Mouse (Mus musculus): Measurements from ENCODE around the gene Trub1.

Gene Trub1

DNA sequence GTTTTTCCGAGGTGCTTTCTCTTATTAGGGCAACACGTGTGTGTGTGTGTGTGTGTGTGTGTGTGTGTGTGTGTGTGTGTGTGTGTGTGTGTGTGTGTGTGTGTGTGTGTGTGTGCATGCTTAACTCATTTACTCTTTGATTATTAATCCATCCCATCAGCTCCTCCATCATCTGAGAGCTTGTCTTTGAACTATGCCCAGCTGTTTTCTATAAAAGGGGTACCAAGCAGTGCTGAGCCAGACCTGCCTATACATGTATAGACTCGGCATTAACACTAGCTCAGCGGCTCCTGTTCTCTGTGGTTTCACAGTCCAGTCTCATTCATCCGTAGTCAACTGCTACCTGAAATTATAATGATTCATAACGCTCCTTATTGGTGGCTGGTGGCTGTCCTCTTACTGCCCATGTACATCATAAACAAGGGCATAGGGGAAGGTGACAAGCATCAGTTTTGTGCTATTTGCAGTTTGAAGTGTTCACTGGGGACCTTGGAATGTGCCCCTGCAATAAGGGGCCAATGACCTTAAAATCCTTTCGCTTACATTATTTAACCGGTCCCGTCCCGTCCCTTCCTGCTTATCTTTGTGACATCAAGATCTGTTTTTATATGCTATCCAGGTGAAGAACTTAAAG, 45.5 kb downstream of the Trub1 start:
- no peak for DNase-seq (ENCODE audit: low spot score in 2 of 2)

- no peak for DNase-seq (ENCODE audit: low spot score in 2 of 2)
Observed at GRCm38 (mm10) chr19:57498884-57499410, 46.2 kb downstream of the Trub1 start.

DNA sequence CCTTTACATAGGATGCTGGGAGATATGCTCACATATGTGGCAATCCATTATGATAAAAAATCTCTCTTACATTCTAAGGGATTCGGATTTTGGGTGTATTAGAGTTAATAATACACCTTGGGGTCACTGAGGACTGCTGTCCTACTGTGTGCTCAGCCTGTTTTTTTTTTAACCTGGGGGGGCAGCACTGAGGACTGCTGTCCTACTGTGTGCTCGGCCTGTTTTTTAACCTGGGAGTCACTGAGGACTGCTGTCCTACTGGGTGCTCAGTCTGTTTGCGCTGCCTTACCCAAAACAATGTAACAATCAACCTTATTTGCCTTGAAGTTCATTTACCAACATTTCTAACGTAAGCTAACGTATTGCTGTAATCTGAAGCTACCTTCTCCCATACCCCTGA, 47.5 kb downstream of the Trub1 start:
- DNase-seq (ENCODE audit: low spot score in 2 of 2) = no peak

DNA sequence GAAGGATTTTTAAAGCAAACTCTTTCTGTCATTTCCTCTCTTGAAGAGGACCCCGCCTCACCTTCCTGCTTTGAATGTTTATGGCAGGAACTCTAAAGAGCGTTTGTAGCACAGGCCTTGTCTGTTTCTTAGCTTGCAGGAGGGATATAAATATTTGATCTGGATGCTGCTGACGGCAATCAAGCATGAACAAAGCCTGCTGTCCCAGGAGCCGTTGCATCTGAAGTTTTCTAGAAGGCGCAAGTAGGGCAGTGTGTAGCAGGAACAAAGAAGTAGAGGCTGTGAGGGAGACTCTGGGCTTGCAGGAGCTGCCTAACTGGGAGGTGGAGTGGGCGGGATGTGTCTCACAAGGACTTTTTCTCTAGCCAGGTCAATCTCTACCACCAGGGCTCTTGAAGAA, 50.4 kb downstream of the Trub1 start:
- DNase-seq (ENCODE audit: low spot score in 2 of 2) = no peak

DNA sequence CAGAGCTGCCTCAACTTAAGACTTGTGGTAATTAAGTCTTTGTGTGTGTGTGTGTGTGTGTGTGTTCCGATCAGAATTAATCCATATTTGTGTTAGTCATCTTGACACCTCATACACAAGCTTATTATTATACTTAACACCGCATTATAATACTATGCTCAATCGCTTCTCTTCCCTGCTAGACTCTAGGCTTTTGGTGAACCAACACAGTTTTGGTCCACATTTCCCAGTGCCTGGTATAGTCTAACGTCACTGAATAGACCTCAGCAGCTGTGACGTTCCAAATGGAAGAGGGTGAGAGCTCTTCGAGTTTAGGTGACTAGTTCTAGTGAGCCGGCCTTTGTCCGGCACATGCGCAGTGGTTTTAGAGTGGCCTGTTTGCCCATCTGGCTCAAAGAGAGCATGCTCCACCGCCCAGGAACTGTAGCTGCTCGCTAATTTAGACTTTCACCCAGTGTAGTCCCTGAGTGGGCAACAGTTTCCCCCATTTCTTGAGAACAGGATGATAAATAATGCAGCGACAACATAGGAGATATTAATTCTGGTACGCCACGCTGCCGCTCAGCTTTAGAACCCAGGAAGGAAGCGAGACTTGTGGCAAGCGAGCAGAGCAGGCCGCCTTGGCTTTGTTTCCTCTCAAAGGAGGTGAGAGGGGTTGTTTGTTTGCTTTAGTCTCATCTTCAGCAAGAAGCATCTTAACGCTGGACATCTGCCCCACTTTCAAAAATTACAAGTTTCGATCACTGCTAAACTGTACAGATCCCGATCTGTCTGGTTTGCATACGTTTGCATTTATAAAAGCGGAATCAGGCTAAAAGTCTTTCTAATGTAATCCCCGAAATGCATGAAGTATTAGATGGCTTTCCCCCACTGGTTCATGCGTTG, 52.6 kb downstream of the Trub1 start:
- DNase-seq (ENCODE audit: low spot score in 2 of 2) = no peak

DNA sequence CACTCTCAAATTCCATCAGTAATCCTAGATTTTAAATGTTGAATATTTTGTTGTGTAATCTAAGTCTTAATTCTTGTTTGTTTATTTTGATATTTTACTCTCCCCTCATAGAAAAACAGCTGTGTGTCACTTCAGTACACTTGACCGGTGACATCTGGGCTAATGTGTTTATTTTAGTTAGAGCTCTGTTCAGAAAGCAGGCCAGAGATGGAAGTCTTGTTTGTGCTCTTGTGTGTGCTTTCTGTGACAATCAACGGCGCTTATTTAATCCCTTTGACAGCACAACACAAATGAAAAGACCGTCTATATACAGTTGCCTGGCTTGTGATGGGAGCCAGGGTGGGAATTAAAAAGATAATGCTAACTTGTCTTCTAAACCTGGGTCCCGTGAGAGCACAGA, 53.9 kb downstream of the Trub1 start:
- DNase-seq (ENCODE audit: low spot score in 2 of 2) = no peak

DNA sequence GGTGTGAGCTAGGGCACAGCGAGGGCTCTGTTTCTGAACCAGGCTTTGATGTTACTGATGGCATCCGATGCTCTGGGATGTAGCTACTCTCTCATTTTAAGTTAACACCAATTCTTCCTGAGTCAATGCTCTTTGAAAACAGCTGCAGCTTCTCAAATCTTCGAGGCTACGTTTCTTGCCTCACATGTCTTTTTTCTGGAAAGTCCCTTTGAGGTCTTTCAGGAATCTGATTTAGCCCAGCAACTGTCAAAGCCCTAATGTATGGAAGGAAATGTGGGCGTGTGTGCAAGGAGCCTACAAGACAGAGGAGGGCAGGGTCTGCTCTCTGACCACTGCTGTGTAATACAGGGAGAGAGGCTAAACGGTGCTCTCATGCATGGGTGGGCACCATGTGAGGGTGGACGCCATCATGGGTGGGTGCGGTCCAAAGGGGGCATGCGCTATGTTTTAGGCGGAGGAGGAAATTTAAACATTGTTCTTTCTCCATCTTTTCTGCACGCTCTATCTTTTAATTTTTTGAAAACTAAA, 55.6 kb downstream of the Trub1 start:
- no peak for DNase-seq (ENCODE audit: low spot score in 2 of 2)

DNA sequence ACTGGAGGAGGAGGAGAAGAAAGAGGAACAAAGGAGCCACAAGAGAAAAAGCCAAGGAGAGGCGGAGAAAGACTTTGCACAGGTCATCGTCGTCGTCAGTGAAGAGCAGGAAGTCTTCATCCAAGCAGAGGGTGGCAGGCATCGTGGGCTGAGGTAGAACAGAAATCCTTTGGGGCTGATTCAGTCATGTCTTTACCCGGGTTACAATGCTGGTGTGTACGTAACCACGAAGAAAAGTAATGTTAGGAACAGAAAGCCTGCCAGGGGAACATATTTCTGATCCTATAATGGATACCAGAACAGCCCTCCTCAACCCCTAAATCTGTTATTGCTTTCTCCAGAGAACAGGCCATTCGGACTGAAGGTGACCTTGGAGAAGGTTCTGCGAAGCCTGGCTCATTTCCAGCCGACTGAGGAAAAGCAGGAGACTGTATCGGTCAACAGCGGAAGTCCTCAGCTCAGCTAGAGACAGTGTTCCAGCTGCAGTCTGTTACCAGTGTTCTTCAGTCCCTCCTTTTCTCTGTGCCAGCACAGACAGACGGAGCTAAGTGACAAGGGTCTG, 57.1 kb downstream of the Trub1 start:
- DNase-seq (ENCODE audit: low spot score in 2 of 2) = no peak

GRCm38 (mm10) chr19:57510836-57511235, 58.1 kb downstream of the Trub1 start:
- no peak for DNase-seq (ENCODE audit: low spot score in 2 of 2)

GRCm38 (mm10) chr19:57513123-57513522, 60.4 kb downstream of the Trub1 start:
- DNase-seq (ENCODE audit: low spot score in 2 of 2) = no peak

- peak in 1 of 2 experiments; percentile 16 for DNase-seq (ENCODE audit: low spot score in 2 of 2)
Observed at GRCm38 (mm10) chr19:57521721-57522120, 69.0 kb downstream of the Trub1 start.

- no peak for DNase-seq (ENCODE audit: low spot score in 2 of 2)
Observed at GRCm38 (mm10) chr19:57523363-57523762, 70.7 kb downstream of the Trub1 start.

DNA sequence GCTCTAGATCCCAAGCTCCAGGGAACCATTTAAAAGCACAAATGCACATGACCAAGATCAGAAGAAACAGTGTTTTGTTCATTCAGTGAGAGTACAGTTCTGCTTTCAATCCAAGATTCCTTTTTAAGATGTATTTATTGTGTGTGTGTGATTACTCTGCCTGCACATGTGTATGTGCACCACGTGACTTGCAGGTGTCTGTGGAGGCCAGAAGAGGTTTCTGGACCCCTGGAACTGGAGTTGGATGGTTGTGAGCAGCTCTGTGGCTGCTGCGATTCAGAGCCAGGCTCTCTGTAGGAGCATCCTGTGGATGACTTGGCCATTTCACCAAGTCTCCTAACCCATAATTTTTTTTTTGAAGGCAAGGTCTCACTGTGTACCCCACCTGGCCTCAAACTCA, 73.0 kb downstream of the Trub1 start:
- no peak for DNase-seq (ENCODE audit: low spot score in 2 of 2)

GRCm38 (mm10) chr19:57530212-57530611, 77.5 kb downstream of the Trub1 start:
- no peak for DNase-seq (ENCODE audit: low spot score in 2 of 2)

DNA sequence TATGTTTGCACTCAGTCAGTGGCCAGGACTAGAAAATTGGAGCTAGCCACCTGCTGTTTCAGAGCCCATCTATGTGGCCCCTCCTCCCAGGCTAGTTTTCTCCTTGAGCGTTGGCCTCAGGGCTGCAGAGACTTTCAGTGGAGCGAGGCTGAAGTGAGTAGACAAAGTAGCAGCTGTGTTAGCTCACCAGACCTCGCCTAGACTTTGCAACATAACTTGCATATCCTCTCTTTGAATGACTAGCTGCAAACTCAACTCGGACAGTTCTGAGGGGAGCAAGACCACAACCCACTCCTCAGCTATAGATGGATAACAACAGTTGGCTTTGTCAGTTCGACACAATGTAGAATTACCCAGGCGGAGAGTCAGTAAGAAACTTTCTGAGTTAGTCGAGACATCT, 81.5 kb downstream of the Trub1 start:
- DNase-seq (ENCODE audit: low spot score in 2 of 2) = no peak

DNA sequence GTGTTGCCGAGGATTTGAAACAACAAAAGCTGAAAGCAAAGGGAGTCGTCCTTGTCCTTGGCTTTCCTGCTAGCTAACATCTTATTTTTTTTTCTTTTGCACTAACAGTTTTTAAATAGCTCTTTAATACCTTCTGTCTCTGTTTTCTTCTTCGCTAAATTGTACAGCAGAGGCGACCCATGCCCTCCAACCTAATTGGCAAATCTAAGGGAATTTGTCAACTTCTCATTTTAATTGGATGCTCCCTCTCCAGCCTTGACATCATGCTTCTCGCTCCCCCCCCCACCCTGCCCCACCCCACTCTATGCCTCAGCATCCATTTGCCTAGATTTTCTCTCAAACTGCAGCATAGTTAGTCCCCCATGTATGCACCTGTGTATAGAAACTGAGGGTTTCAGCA, 83.8 kb downstream of the Trub1 start:
- no peak for DNase-seq (ENCODE audit: low spot score in 2 of 2)

GRCm38 (mm10) chr19:57537510-57538182, 84.9 kb downstream of the Trub1 start:
- no peak for DNase-seq (ENCODE audit: low spot score in 2 of 2)

DNA sequence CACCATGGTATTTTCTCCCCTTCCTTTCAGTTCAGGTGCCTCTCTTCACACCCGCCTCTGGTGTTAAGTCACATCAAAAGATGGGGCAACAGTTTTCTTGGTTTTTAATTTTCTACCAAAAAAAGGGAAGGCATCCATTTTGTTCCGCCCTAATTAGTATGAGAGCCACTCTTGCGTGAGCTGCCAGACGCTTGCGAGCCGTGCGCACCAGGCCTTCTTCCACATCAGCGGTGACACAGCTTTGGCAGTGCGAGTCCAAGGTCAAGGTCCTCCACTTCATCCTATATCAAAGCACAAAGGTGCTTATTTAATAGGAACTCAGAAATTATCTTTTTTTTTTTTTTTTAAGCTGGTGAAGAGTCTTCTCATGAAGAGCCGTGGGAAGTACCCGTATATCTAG, 87.4 kb downstream of the Trub1 start:
- DNase-seq (ENCODE audit: low spot score in 2 of 2) = no peak
